Mouse (Mus musculus) bone marrow, adult 2 months (tissue): ENCODE results near the gene Sel1l3. TPM values are rescaled to one million over a fixed set of nuclear protein-coding genes. Genes with fewer than 3 reads are reported as not detected.

Source experiments
- H3K27ac ChIP-seq: fragments of 200-500 bp; 2 replicates; pipeline ENCODE4 v1.5.1; 2012; ENCODE audit warnings: low read depth, mild to moderate bottlenecking, control low read depth, inconsistent platforms, low read length; ENCODE audit not compliant: control insufficient read depth, poor library complexity, insufficient read depth
- H3K4me1 ChIP-seq: fragments of 200-500 bp; 2 replicates; pipeline ENCODE4 v1.6.1; 2011; ENCODE audit warnings: low read length; ENCODE audit not compliant: control insufficient read depth, insufficient read depth
- H3K4me3 ChIP-seq: fragments of 200-500 bp; replicated peaks from 2 replicates; pipeline ENCODE3; 2011; ENCODE audit warnings: mild to moderate bottlenecking, low read depth, low read length, control low read depth; ENCODE audit not compliant: control insufficient read depth
- CTCF ChIP-seq: fragments of 200-500 bp; IDR thresholded peaks from 2 replicates; pipeline ENCODE4 v1.5.1; 2011; ENCODE audit warnings: low read length, control low read depth; ENCODE audit not compliant: control insufficient read depth, insufficient read depth
- POLR2A ChIP-seq: fragments of 200-500 bp; IDR thresholded peaks from 2 replicates; pipeline ENCODE4 v1.6.1; 2011; ENCODE audit warnings: low read depth, mild to moderate bottlenecking, control low read depth, low read length, borderline replicate concordance; ENCODE audit not compliant: control insufficient read depth
- WGBS: fragments of 180-500 bp; shearing (Covaris S2); methylation state at CpG from one replicate; pipeline ENCODE4 v1.1.7; 2018; 5-methylcytosine and 5-hydroxymethylcytosine counted together
- polyA plus RNA-seq: library from polyadenylated mRNA; stranded (reverse); fragments of >200 nt; gene quantifications from 2 replicates; pipeline ENCODE4 v1.2.4, GENCODE M21; 2011; ENCODE audit warnings: low replicate concordance; ENCODE audit not compliant: missing spikeins, insufficient read depth, insufficient read length

The Sel1l3 gene
- polyA plus RNA-seq, 1 experiment = not detected

GRCm38 (mm10) chr5:53104177-53104855, 109.4 kb downstream of the Sel1l3 start:
- H3K4me3 ChIP-seq = no peak overlapping the region
- 75% methylated on average over 13 of the region's 13 CpGs for WGBS
- no peak overlapping the region for H3K27ac ChIP-seq
- TF ChIP-seq CTCF (no peak), POLR2A (no peak)
- no peaks in the 10 kb centered on the region for H3K4me1 ChIP-seq

DNA sequence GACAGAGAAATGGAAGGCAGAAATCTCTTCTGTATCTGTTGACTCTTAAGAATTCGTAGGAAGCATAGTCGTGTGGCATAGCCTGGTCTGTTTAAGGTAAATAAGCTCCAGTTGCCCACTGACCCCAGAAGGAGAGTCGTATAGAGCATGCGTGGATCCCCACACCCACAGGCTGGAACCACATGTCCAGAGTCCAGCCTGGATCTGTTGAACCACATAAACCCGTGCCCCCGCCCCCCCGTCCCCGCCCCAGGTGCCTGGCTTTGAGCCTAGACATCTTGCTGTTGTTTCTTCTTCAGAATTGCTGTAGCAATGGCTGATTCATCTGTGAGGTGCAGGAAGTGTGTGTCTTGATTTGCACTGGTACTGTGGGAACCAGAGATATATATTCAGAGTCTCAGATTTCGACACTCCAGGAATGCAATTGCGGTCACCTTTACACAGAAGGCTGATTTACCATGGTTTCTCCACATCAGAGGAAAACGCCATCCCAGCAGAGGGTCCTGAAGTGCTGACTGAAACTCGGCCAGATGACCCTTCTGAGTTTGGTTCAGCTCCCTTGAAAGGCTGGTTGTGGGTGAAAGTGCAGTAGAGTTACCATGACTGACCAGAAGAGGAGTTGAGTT, 111.8 kb downstream of the Sel1l3 start:
- Histone ChIP-seq H3K27ac (no peak overlapping the region), H3K4me3 (no peak overlapping the region), H3K4me1 (no peaks in the 10 kb centered on the region)
- no peak for TF ChIP-seq CTCF
- no peak for TF ChIP-seq POLR2A
- WGBS = 79% methylated on average over 12 of the region's 12 CpGs

- Histone ChIP-seq H3K4me1 (no peaks in the 10 kb centered on the region), H3K27ac (no peak overlapping the region), H3K4me3 (no peak overlapping the region)
- 75% methylated on average over 3 of the region's 3 CpGs for WGBS
- no peak for TF ChIP-seq POLR2A
- TF ChIP-seq CTCF = no peak
These were observed 122.4 kb downstream of the Sel1l3 start for GRCm38 (mm10) chr5:53091331-53091730.

- Histone ChIP-seq H3K27ac (no peak overlapping the region), H3K4me3 (no peak overlapping the region), H3K4me1 (no peaks in the 10 kb centered on the region)
- no peak for TF ChIP-seq POLR2A
- 69% methylated on average over 7 of the region's 7 CpGs for WGBS
These were observed 126.3 kb downstream of the Sel1l3 start for GRCm38 (mm10) chr5:53087452-53087851.

DNA sequence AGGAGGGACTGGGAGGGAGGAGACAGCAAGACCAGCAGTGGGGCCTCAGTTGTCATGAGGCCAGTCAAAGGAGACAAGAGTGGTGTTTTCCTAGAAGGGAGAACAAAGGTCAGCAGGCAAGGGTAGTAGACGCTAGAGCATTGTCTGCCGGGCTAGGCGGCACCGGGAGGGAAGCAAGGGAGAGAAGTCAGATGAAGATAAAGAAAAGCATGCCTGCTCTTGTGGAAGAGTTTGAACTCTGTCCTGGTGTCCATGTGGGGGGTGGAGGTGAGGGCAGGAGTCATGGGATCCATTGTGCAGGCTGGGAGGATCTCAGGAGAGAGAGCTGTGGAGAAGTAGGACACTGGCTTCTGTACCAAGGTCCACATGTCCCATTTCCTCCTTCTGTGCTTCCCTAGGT, 135.3 kb downstream of the Sel1l3 start:
- no peak overlapping the region for H3K4me3 ChIP-seq
- WGBS = 61% methylated on average over 4 of the region's 4 CpGs
- no peak for TF ChIP-seq CTCF
- no peak for TF ChIP-seq POLR2A
- no peak overlapping the region for H3K27ac ChIP-seq
- H3K4me1 ChIP-seq = no peaks in the 10 kb centered on the region

DNA sequence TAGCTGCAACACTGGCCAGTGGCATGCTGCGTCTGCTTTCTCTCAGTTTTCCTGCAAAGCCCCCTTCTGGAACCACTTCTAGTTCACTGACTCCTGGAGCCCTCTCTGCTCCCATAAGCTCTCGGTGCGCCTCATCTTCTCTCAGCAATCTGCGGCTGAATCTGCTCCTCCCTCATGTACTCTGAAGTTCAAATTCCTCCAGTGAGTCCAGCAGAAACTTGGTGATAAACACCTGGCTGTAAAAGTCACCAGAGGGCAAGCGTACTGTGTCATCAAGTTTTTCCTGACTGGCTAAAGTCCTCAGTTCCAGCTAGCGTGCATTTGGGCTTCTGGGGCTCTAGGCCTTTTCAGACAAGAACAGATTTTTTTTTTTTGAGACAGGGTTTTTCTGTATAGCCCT, 139.2 kb downstream of the Sel1l3 start:
- Histone ChIP-seq H3K4me3 (no peak overlapping the region), H3K27ac (no peak overlapping the region), H3K4me1 (no peaks in the 10 kb centered on the region)
- TF ChIP-seq POLR2A = no peak
- TF ChIP-seq CTCF = no peak
- 85% methylated on average over 6 of the region's 6 CpGs for WGBS

DNA sequence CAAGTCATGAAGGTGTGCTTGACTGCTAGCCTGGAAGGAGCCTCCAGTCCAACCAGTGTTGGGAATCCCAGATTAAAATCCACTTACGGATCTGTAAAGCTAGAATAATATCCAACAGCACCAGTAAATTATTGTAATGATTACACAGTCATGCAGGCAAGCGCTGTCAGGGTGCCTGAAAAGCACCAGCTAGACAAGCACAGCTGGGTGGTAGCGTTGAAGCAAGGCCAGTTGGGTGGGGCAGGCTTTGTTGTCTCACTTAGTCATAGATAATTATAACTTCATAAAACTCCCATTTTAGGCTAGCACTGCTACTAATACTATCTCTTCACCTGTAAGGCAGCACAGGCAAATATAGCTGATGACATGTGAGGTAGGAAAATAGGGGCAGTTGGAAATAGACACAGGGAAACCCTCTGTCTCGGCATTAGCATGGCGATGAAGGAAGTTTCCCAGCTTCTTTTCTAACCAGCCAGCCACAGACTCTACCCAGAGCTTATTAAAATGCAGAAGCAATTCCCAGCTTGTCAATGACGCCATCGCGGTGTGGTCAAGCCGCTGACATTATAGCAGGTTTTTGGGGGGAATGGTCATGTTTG, 152.1 kb downstream of the Sel1l3 start:
- Histone ChIP-seq H3K4me1 (no peaks in the 10 kb centered on the region), H3K4me3 (no peak overlapping the region), H3K27ac (no peak overlapping the region)
- 83% methylated on average over 9 of the region's 9 CpGs for WGBS
- TF ChIP-seq POLR2A (no peak), CTCF (no peak)

Other genes with a start within 250 kb of the Sel1l3 start
- 0.87 TPM in 1 of 2 replicates, not detected in the other for gene Slc34a2, start 175.8 kb downstream of the Sel1l3 start, polyA plus RNA-seq
- 25.9 and 43.0 TPM in 2 replicates for gene Smim20, start 53.2 kb upstream of the Sel1l3 start, polyA plus RNA-seq